Mouse (Mus musculus) lung, adult 2 months (tissue): ENCODE data around the gene Taf15.
"Not testable (repeated sequence)": the region's sequence is repeated elsewhere in the genome, so short reads cannot be mapped to it uniquely, and the experiment has no call there.

ENCODE experiments used
- CTCF ChIP-seq: fragments of 200-500 bp; IDR thresholded peaks from 2 replicates; pipeline ENCODE4 v1.5.1; 2011; ENCODE audit warnings: mild to moderate bottlenecking, low read length, control low read depth; ENCODE audit not compliant: insufficient read depth
- POLR2A ChIP-seq: fragments of 200-500 bp; IDR thresholded peaks from 2 replicates; pipeline ENCODE4 v1.6.1; 2011; ENCODE audit warnings: low read depth, mild to moderate bottlenecking, control low read depth, low read length, borderline replicate concordance; ENCODE audit errors: extremely low read depth

GRCm38 (mm10) chr11:83551037-83551436 lies 78.2 kb downstream of the Taf15 start:
- not testable (repeated sequence) for TF ChIP-seq POLR2A, CTCF
